Mouse (Mus musculus): ENCODE data around the gene Hist2h3c1.
"Not testable (repeated sequence)": the region's sequence is repeated elsewhere in the genome, so short reads cannot be mapped to it uniquely, and the experiment has no call there.

Hist2h3c1 gene

DNA sequence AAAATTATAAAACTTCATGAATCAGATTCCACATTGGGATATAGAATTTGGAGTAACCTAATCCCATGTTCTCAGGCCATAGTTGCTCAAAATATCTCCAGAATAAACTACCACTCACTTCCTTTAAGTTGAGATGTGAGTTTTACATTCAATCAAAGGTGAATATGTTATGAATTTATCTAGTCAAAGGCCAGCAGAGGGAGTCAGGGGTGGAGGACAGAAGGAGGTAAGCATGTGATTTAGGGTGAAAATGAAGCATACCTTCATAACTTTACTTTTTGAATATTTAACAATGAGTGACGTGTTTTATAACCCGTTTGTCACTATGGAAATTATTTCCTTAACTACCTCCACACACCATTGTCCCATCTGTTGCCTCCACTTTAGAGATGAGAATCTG, 11.6 kb upstream of the Hist2h3c1 start:
- DNase-seq (ENCODE audit: extremely low spot score) = no peak

DNA sequence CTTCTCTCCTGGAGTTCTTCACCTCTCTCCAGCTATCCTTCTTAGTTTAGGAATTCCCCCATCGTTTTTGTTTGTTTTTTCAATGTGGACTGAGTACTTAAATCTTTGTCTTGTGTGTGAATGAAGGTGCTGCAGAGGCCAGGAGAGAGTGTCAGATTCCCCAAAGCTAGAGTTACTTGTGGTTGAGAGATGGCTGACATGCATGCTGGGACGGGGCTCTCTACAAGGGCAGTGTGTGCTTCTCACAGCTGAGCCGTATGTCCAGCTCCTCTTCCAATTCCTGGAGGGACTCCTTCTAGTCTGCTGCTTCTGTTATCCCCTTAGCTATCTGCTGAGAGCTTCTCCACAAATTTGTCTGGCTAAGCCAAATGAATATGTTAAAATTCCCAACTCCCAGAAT, 10.6 kb upstream of the Hist2h3c1 start:
- no peak for DNase-seq (ENCODE audit: extremely low spot score)

DNA sequence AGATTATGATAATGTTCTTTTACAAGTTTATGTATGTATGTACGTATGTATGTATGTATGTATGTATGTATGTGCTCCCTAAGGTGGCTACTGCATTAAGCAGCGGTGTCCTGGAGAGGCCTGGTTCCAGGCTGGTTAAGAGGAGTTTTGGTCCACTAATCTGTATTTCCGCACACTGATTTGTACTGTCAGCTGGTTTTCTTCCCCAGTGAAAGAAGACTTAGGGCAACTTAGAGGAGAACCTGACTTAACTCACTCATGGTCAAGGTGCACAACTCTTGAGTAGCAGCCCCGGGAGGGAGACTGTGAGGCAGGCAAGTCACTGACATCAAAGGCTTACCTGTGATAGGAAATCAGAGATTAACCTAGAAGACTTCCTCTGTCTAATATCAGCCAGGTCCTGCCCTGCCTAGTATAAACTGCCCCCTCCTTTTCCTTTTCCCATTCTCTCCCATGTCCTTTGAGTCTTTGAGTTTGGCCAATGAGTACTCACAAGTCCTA, 9.6 kb upstream of the Hist2h3c1 start:
- DNase-seq (ENCODE audit: extremely low spot score) = no peak

DNA sequence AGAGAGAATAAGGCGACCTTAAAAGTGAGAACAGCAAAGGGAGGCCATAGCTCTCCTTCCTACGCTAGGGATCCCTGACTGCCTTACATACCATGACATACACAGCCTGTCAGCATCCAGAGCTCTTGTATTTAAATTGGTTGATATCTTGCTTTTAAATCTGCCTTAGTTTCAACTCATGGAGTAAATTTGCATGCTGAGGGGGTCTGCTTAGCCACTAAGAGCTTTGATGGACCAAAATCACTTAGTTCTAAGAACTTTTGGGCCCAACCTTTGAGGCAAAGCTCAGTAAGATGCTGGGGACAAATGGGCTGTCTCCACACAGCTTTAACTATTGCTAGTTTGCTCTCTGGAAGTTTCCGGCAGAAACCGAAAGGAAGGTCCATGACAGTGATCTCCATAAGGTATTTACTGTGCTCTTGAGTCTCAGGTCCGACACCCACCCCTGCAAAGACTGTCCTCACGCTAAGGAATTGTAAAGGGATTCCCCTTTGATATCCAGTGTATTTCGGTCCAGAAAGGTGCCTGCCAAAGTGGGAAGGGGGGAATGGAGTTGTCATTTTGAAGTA, 9.1 kb upstream of the Hist2h3c1 start:
- DNase-seq (ENCODE audit: extremely low spot score) = peak; percentile 75

DNA sequence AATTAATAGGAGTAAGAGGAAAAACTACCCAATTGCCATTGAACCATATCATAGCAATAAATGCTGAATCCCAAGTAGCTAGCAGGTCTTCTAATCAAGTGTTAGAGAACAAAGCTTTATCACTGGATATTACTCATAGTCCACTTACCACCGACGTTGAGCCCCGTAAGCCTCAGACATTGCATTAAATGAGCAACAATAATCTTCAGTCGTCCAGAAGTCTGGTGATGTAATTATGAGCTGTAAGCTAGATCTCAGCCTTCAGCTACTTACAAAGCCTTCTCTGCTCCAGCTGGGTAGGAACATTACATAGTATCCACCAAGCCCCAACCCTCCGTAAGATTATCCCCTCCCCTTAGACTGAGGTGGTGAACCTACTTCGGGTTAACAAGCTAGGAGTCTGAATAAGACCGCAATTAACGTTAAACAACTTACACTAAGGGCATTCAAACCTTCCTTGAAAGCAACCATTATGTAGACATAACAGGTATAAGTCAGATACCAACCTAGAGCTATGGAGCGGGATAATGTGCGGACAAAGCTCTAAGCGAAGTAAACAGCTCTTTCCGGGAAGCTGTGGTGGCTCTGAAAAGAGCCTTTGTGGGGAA, 8.5 kb upstream of the Hist2h3c1 start:
- no peak for DNase-seq (ENCODE audit: extremely low spot score)

DNA sequence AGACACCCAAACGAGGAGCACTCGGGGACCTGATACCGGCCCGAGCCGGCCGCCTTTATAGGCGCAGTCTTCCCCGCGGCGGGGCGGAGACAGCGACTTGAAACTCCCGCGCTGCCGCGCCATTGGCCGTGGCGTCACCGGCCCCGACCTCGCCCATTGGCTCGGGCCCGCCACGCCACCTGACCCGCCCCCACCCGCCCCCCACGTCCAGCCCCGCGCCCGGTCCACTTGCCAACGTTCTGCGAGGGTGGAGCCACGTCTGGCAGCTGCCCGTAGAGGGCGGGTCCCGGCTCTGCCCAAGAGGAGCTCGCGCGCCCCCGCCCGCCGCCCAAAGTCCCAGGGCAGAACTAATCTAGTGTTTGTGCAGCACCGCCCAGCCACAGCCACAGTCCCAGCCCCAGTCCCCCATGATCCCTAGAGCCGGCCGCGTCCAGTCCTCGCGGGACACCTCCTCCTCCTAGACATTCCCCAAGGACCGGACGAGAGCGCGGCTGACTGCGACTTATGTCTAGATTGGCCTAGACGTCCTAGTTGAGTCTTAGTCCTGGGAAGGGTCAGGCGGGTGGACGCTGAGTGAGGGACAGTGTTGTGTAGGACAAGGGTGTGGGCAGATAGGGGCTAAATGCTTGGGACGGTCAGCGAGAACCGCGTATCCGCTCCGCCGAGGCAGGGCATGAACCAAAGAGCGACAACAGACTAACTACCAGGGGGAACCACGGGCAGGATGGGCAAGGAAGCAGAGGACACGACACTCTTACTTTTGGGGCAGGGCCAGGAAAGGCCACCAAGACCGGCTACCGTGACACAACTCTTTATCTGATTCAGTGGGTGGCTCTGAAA, 7.3 kb upstream of the Hist2h3c1 start, which contains the start of gene Hist2h3c2:
TSS of gene Hist2h3c2 (minus strand) at position 174 of the 840 bp plus-strand sequence.
- not testable (repeated sequence) for DNase-seq (ENCODE audit: extremely low spot score)

DNA sequence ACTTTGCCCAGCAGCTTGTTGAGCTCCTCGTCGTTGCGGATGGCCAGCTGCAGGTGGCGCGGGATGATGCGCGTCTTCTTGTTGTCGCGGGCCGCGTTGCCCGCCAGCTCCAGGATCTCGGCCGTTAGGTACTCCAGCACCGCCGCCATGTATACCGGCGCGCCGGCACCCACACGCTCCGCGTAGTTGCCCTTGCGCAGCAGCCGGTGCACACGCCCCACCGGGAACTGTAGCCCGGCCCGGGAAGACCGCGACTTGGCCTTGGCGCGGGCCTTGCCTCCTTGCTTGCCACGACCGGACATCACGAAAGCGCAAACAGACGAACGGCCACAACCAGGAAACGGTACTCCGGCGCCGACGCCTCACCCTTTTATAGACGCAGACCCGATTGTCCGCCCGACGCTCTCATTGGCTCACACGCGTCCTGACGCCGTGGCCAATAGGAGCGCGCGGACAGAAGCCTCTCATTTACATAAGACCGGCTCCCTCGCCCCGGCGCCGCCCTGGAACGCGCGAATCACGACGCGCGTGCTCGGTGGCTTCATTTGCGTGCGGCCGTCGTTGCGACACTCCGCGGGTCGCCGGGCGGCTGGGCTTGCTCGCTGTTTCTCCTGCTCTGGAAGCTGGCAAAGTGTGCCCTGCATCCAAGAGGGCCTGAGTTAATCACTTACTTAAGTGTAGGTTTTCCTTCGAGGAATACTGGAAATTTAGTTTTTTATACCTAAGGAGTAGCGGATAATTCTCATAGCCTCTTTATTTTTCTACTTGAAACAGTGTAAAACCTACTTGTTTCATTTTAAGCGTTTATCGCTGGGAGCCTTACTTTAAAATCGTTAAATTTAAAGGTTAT, 6.3 kb upstream of the Hist2h3c1 start, which contains the start of gene Hist2h2aa2:
TSS of gene Hist2h2aa2 (minus strand) at position 328 of the 850 bp plus-strand sequence.
- peak; percentile 75 for DNase-seq (ENCODE audit: extremely low spot score)

DNA sequence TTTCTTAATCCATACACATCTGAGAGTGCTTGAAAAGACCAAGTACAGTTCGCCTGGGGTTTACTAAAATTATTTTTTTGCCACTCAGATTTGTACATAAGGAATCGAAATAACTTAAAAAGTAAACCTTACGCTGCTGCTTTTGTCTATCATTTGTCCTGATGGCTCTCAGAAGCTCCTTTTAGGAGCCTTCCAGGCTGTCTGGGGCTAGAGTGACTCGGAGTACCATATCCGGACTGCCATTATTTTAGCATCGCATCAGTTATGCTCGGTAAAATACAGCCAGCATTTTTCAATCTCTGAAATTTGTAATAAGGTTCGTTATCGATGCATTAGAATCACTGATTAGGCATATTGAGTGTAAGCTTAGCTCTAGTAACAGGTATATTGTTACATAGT, 5.7 kb upstream of the Hist2h3c1 start:
- DNase-seq (ENCODE audit: extremely low spot score) = no peak

DNA sequence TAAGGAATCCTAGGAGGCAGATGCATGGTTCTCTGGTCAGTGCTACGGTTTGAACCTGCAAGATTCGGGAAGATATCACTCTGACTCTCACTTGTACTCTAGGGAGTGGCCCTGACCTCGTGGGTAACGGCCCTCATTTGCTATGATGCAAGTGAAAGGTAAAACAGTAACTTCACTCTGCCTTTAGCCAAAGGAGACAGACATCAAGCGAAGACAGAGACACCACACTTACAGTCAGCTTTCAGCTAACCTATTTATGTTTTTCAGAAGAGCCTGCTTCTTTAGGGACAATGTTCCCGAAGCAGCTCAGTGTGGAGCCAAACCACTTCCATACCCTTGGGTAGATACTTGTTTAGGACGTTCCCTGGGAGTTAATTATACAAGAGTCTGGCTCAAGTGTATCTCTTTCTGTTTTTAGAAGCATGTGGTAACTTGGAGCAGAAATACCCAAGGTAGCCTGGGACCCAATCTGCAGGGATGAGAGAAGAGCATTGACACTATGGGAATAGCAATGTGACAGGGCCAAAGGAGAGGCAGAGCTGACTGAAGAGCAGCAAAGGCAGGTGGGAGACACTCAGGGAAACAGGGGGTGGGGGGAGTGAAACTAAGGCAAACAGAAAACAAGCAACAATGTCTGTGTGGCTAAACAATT, 2.4 kb upstream of the Hist2h3c1 start:
- no peak for DNase-seq (ENCODE audit: extremely low spot score)

DNA sequence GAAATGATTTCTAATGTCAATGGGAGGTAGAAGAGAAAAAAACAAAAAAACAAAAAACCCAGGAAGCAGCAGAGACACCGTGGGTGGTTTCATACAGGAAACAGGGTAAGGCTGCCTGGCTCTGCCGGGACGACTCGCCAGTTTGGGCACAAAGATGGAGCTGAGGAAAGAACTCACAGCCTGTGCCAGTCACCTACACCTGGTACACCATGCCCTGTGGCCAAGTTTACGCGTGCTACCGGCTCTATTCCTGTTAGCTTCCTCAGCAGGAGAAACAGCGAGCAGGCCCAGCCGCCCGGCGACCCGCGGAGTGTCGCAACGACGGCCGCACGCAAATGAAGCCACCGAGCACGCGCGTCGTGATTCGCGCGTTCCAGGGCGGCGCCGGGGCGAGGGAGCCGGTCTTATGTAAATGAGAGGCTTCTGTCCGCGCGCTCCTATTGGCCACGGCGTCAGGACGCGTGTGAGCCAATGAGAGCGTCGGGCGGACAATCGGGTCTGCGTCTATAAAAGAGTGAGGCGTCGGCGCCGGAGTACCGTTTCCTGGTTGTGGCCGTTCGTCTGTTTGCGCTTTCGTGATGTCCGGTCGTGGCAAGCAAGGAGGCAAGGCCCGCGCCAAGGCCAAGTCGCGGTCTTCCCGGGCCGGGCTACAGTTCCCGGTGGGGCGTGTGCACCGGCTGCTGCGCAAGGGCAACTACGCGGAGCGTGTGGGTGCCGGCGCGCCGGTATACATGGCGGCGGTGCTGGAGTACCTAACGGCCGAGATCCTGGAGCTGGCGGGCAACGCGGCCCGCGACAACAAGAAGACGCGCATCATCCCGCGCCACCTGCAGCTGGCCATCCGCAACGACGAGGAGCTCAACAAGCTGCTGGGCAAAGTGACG, 1.2 kb upstream of the Hist2h3c1 start, which contains the start of gene Hist2h2aa1:
TSS of gene Hist2h2aa1 (plus strand) at position 495 of the 884 bp plus-strand sequence.
- peak; percentile 85 for DNase-seq (ENCODE audit: extremely low spot score)

DNA sequence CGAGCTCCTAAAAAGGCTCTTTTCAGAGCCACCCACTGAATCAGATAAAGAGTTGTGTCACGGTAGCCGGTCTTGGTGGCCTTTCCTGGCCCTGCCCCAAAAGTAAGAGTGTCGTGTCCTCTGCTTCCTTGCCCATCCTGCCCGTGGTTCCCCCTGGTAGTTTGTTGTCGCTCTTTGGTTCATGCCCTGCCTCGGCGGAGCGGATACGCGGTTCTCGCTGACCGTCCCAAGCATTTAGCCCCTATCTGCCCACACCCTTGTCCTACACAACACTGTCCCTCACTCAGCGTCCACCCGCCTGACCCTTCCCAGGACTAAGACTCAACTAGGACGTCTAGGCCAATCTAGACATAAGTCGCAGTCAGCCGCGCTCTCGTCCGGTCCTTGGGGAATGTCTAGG, 467 bp upstream of the Hist2h3c1 start:
- not testable (repeated sequence) for DNase-seq (ENCODE audit: extremely low spot score)

DNA sequence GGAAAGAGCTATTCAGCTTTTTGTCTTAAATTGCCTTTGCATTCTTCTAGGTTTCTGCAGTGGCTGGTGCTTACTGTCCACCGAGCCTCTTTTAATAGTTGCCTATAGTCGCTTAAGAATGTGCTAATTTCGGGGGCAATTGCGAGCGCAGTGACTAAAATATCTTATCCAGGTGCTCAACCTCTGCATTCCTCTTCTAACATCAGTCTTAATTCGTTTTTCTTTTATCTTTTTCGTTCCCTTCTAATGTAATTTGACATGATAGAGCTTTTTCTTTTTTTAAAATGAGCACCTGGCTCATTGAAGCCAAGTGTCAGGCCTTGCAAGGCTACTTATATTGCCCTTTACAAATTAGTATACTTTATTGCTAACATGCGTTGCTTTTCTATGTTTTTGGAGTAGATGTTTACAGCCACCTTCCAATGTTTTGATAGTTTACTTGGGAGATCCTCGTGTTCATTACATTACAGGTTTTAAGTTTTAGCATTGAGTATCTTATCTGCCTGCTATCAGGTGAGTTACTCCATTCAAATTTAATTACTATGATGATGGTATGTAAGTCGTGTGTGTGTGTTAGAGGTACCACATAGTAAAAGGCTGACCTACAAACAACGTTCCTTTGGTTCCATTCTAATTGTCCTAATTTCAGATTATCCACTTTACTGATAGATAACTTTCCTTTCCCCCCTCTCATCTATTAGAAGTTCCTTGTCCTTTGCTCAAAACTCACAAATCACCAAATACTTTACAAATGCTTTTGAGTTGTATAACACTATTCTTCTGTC, 1.1 kb downstream of the Hist2h3c1 start:
- DNase-seq (ENCODE audit: extremely low spot score) = peak; percentile 61

DNA sequence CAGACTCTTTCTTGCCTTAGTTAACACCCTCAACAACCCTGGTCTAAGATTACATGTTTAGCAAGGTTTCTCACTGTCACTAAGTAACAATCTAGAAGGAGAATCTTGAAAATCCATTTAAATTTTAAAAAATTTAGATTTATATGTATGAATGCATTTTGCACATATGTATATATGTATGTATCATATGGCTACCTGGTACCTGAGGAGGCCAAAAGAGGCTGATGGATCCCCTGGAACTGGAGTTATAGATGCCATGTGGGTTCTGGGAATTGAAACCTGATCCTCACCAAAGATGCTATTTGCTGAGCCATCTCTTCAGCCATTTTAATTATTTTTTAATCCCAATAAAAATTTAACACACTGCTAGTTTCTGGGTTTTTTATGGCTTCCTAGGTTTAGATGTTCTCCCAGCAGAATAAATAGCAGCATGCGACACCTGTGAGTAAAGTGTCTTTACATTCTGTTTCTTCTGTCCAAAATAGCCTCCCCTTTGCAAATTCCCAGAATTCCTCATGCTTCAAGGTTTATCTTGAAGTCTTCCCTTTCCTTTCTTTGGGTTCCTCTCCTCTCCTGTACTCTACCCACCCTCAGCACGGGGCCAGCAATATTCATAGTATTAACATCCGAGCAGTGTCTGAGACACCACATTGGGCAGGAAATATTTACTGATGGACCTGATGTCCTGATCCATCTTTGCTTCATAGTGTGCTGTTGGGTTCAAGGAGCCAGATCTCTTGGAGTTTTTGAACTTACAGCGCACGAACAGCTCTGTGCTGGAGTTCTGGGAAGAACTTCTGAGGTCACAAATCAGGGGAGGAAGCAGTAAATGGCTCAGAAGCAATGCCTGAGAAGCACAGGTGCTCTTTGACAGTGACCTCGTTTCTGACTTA, 1.9 kb downstream of the Hist2h3c1 start:
- peak; percentile 53 for DNase-seq (ENCODE audit: extremely low spot score)

DNA sequence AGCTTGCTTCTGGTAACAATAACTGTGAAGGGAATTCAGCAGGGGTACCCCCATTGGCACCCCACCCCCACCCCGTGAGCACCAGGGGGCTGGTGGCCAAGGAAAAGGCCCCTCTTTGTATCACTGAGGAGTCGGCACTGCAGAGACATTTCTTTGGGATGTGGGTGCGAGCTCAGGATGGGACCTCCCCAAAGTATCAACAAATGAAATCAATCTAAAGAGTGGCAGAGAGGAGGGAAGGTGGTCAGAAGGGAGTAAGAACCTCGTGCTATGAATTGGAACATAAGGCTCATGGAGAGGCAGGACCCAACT, 2.5 kb downstream of the Hist2h3c1 start:
- no peak for DNase-seq (ENCODE audit: extremely low spot score)

DNA sequence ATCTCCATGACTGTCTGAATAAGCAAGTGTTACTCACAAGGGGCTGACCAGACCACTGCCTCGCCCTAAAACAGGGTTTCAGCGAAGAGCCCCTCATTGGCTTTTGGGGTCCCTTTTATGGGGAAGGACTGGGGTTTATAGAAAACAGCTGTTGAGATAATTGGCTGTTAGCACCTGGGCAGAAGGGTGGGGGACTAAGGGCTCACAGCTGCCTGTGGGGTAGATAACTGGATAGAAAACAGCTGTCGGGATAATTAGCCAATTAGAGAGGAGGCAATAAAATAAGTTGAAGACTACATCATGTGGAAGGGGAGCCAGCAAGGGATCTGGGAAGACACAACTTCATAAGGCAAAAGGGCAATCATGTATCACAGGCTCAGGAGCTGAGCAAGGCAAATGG, 4.4 kb downstream of the Hist2h3c1 start:
- DNase-seq (ENCODE audit: extremely low spot score) = no peak

DNA sequence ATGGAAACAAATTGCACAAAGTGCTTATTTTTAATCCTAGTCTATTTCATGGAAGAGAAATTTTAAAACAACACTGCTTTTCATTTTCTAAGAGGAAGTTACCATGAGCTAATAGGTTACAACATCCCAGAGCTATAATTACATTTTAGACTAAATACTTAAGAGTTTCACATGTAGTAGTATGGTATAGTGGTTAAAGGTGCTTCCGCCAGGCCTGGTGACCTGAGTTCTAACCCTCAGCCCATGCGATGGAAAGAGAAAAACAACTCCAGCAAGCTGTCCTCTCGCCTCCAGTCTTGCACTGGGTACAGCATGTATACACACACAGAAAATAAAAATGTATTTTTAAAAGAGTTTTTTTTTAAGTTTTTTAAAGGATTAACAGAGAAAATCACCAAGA, 5.3 kb downstream of the Hist2h3c1 start:
- no peak for DNase-seq (ENCODE audit: extremely low spot score)

DNA sequence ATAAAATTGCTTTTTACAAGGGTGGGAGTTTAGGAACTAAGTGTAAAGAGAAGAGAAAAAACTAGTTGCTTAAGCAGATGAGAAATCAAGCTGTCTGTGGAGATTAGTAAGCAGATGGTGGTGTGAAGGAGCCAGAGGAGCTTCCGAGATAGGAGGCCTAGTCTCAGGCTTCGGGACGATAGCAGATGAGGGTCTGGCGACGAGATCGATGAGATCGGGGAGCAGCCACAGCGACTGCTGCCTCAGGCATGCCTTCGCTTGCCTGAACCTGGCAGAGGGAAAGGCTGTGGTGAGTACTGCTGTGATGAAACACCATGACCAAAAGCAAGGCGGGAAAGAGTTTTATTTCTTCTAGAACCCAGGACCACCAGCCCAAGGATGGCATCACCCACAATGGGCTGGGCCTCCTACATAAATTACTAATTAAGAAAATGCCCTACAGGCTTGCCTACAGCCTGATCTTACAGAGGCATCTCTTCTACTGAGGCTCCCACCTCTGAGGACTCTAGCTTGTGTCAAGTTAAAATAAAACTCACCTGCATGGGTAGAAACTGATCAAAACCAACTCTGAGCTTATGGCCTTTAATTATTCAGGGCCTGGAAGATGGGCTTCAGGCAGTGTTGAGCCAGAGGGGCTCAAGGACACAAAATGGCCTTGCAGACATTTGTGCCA, 8.3 kb downstream of the Hist2h3c1 start:
- no peak for DNase-seq (ENCODE audit: extremely low spot score)

Measured in embryo, embryonic 9.5 days (tissue).